Mouse (Mus musculus) regulatory T cell (primary cell): ENCODE results near the gene Sf1.

Source experiments
- in situ Hi-C: fragments of 300-600 bp; cut with MboI, MseI; formaldehyde crosslinking; loops from one replicate; pipeline ENCODE4 v1.15.1; 2025; ENCODE audit warnings: high pct_unique_total_duplicates

Sf1 gene

DNA sequence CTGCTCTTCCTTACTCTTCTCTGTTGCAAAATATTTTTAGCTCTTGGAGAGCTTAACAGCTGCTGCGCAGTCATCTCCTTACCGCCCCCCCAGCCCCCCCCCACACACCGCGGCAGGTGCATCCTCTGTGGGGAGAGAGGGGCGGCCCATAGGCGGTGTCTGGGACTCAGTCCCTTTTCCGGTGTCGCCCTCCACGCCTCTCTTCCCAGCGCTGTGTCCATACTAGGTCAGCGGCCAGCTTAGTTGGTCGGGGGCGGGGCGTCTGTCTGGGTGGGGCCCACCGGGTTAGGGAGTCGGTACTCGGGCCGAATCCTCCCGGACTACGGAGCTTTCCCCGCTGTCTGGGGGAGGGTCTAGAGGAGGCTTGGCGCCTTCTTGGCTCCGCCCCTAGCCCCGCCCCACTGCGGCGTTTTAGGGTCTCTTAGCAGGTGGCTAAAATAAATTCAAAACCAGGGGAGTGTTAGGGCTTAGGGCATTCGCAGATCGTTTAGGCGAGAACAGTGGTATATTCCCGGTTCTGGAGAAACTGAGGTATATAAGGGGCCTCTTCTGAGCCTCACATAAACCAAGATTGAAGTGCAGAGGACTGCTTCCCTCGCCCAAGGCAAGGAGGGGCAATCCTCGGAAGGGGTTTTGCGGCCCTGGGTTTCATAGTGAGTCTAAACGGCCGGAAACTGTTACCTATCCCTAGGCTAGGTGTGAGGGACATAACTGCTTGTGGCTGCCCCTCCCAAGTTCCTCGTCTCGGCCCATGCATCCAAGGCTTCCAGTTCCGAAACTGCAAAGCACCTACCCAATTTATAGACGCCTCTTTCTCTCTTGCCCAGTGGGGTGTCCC, 35.2 kb downstream of the Sf1 start:
- in situ Hi-C loops: no loop called here

- in situ Hi-C loops: no loop called here
Observed at GRCm38 (mm10) chr19:6399285-6400095, 36.0 kb downstream of the Sf1 start, which contains the start of gene Rasgrp2. Rasgrp2 (plus strand) TSS chr19:6399340.

- in situ Hi-C loops: no loop called here
Observed at GRCm38 (mm10) chr19:6400096-6401086, 36.9 kb downstream of the Sf1 start.

- in situ Hi-C loops: no loop called here
Observed at GRCm38 (mm10) chr19:6401131-6401815, 37.8 kb downstream of the Sf1 start.

DNA sequence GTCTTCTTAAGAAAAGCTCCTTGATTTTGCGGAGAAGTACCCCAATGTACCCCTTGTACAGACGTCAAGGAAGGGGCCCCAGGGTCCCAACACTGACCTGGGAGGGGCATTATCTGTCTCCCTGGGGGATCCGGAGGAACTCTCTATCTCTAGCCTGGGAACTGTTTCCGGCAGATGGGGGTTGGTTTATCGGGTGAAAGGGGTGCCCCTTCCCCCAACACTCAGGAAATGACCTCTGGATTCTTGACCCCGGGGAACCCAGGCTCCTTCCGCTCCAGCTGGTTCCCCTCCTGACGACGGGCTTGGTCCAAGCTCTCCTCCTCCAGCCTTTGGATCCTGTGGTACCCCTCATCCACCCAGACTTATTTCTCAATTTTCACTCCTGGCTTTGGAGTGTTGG, 38.5 kb downstream of the Sf1 start:
- in situ Hi-C loops: no loop called here

- in situ Hi-C loops: no loop called here
Observed at GRCm38 (mm10) chr19:6403869-6404268, 40.4 kb downstream of the Sf1 start.

DNA sequence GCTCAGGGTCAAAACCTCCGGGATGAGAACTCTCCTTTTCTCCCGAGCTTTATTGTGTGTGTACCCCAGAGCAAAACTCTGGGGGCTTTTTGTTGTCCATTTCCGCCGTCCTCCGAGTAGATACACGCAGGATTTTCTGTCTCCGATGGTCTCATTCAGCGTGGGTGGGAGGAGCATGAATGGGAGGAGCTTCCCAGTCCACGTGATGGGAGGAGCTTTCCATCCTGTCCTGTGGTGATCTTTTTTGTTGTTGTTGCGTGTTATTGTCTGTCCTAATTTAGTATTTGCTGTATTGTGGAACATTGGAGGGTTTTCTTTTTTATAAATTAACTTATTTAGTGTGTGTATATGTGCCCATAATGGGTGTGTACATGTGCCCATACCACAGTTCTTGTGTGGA, 41.9 kb downstream of the Sf1 start:
- in situ Hi-C loops: no loop called here

DNA sequence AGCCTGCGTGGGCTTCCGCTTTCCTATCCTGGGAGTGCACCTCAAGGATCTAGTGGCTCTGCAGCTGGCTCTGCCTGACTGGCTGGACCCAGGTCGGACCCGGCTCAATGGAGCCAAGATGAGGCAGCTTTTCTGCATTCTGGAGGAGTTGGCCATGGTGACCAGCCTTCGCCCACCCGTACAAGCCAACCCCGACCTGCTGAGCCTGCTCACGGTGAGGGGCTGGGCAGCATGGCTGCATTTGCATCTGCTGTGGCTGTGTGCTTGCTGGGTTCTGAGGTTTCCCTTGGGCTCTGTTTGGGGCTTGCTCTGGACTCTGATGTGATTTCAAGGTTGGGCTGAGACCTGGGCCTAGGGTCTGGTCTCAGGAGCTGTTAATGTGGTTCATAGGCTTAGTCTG, 43.6 kb downstream of the Sf1 start:
- in situ Hi-C loops: no loop called here

- in situ Hi-C loops: no loop called here
Observed at GRCm38 (mm10) chr19:6407816-6408510, 44.5 kb downstream of the Sf1 start.

GRCm38 (mm10) chr19:6408749-6409148, 45.3 kb downstream of the Sf1 start:
- in situ Hi-C loops: no loop called here

DNA sequence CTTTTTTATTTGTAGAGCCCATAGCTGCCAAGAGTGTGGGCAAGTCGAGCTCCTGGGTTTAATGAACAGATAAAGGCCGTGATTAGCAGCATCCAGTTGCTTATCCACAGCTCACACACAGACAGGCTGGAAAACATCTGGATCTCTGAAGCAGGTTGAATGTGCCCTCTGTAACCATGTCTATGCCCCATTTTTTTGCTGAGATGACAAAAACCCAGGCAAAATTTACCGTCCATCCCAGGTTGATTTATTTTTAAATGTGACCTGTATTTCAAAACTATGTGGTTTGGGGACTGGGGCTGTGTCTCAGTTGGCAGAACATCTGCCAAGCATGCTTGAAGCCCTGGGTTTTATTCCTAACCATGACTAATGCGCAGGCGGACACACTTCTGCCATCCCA, 45.7 kb downstream of the Sf1 start:
- in situ Hi-C loops: no loop called here

DNA sequence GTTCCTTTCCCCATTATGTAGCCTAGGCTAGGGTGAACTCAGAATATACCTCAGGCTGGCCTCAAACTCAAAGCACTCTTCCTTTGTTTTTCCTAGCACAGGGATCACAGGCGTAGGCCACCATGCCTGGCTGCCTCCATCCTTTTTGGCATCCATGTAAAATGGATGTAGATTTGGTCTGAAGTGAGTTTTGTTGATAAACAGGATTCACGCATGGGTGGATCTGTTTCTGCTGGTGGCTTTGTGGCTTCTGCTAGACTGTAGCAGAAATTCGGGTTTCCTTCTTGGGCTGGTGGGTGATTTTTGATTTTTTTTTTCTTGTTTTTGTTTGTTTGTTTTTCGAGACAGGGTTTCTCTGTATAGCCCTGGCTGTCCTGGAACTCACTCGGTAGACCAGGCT, 46.4 kb downstream of the Sf1 start:
- in situ Hi-C loops: no loop called here

DNA sequence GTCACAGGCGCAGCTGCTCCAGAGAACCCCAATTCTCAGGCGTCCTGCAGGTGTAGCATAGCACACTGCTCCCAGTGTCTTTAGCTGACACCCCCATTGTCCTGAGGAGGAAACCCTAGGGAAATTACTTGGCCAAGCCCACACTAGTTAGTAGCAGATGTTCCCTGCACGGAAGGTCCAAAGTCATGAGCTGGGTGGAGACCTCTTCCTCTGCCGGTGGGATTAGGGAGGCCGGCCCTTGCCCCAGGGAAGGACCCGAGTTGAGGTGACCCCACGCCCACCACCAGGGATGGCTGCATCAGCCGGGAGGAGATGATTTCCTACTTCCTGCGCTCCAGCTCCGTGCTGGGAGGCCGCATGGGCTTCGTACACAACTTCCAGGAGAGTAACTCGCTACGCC, 49.3 kb downstream of the Sf1 start:
- in situ Hi-C loops: no loop called here

DNA sequence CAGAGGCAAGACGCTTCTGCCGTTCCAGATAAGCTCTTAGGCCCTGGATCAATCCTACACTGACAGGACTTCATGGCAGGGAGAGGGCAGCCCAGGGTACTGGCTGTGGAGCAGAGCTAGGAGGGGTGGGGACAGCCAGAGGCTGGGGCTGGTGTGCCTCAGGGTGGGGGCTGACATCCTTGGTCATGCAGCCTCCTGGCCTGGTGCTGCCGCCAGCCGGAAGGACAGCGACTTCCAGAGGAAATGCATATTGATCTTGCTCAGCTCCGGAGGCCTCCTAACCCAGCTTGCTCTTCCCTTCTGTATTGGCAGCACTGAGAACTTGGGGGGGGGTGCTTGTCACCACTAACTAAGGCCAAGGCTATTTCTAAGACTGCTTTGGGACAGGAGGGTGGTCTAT, 52.0 kb downstream of the Sf1 start:
- in situ Hi-C loops: no loop called here

GRCm38 (mm10) chr19:6416124-6416770, 52.8 kb downstream of the Sf1 start:
- in situ Hi-C loops: no loop called here

- in situ Hi-C loops: no loop called here
Observed at GRCm38 (mm10) chr19:6416894-6417761, 53.6 kb downstream of the Sf1 start.

DNA sequence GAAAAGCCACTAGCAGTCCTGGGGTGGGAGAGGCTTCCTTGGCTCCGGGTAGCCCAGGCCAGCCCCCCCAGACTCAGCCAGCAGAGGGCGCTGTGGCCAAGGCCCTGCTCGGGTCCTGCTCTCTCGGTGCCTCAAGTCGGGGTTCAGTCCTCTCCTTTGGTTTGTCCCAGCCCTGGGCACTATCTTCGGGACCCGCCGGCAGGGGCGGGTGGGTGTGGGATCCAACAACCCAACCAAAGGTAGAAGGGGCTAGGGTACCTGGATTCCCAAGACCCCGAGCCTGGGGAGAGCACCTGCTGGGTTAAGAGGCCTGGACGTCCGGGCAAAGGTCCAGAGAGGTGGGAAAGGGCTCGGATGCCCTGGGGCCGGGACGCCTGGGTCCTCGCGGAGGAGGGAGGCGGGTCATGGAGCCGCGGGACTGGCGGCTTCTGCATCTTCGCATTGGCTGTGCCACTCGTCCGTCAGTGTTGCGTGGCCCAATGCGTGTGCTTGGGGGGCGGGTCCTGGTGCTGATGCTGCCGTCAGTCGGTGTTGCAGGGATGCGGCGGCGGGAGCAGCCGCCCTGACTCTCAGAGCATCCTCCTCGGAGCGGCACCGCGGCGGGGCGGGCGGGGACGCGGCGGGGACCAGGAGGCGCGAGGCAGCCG, 54.9 kb downstream of the Sf1 start, which contains the start of gene Nrxn2:
Gene Nrxn2, plus strand, starts transcription at position 499 of the 647 bp plus-strand sequence.
- in situ Hi-C loops: no loop called here

- in situ Hi-C loops: no loop called here
Observed at GRCm38 (mm10) chr19:6418984-6419692, 55.6 kb downstream of the Sf1 start.
